Mouse (Mus musculus): ENCODE results near the gene Abcc10.

Abcc10 gene

GRCm38 (mm10) chr17:46327906-46328534, at the start of gene Abcc10:
TSS of gene Abcc10 (minus strand) at chr17:46328352.
- peak; percentile 94 for DNase-seq (ENCODE audit: low spot score)

DNA sequence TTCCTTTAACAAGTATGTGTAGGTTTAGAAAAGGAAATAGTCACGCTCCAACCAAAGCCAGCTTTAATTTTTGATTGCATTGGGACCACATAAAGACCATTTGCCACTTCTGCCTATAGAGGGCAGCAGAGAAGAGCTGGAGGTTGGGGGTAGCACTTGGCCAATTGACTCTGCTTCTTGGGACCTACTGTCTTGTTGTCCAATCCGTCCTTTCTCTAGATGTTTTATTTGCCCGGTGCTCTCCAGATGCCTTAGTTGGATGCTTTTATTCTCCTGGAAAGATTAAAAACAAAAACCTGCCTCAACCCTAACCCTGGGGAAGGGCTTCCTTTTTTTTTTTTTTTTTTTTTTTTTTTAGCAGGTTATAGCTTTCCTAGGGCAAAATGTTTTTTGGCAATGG, 43.6 kb upstream of the Abcc10 start:
- no peak for DNase-seq (ENCODE audit: low spot score)

DNA sequence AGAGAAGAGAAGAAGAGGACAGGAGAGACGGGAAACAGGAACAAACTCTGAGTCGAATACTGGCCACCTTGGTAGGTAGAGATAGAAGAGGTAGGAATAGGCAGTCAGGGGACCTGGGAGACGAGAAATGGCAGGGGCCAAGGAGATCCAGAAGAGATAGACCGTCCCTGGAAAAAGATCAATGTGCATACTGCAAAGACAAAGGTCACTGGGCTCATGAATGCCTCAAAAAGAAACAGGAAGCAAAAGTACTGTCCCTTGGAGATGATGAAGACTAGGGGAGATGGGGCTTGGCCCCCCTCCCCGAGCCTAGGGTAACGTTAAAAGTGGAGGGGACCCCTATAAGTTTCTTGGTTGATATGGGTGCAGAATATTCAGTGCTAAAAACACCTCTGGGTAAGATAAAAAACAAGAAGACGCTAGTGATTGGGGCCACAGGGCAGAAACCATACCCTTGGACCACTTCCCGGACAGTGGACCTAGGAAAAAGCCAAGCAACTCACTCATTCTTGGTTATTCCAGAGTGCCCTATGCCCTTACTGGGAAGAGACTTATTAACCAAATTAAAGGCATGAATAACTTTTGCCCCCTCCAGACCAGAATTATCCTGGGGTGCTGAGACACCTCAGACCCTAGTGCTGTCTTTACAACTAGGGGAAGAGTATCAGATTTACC, 23.0 kb upstream of the Abcc10 start:
- no peak for DNase-seq (ENCODE audit: low spot score)

DNA sequence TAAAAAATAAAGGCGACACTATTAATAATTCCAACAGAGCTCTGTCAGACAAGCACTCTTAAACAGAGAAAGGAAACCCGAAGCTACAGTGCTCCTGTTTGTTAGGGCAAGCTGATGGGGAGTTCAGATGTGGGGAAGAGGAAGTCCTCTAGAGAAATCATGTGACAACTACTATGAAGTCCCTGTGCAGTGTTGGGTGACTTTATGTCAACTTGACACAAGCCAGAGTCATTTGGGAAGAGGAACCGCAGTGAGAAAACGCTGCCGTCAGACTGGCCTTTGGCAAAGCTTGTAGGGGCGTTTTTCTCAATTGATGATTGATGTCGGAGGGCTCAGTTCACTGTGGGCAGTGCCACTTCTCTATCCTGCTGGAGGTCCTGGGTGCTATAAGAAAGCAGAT, 13.1 kb upstream of the Abcc10 start:
- DNase-seq (ENCODE audit: low spot score): no peak

DNA sequence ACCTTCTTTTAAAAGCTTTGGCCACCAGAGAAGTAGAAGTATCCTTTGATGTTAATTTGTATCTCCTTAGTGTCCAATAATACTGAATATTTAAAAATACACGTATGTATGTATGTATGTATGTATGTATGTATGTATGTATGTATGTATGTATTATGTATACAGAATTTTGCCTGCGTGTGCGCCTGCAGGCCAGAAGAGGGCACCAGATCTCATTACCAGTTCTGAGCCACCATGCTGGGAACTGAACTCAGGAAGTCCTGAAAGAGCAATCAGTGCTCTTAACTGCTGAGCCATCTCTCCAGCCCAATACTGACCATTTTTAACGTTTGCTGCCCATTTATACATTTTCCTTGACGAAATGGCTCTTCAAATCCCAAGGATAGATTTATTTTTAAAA, 8.3 kb upstream of the Abcc10 start:
- no peak for DNase-seq (ENCODE audit: low spot score)

DNA sequence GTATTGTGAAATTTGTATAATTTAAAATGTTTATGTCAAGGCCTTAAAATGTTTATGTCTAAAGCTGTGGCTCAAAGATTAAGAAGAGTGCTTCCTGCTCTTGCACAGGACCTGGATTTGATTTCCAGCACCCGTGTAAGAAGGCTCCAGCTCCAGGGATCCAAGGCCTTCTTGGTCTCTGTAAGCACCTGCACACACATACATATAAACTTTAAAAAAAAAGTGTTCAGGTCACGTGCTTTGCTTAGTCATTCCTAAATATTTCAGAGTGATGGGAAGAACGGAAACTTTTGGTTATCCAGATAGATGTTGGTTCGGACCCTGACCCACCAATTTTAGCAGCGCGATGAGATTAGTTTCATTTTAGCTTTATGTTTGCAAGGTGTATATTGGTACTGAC, 571 bp upstream of the Abcc10 start:
- no peak for DNase-seq (ENCODE audit: low spot score)

GRCm38 (mm10) chr17:46327413-46327905, 693 bp downstream of the Abcc10 start:
- no peak for DNase-seq (ENCODE audit: low spot score)

DNA sequence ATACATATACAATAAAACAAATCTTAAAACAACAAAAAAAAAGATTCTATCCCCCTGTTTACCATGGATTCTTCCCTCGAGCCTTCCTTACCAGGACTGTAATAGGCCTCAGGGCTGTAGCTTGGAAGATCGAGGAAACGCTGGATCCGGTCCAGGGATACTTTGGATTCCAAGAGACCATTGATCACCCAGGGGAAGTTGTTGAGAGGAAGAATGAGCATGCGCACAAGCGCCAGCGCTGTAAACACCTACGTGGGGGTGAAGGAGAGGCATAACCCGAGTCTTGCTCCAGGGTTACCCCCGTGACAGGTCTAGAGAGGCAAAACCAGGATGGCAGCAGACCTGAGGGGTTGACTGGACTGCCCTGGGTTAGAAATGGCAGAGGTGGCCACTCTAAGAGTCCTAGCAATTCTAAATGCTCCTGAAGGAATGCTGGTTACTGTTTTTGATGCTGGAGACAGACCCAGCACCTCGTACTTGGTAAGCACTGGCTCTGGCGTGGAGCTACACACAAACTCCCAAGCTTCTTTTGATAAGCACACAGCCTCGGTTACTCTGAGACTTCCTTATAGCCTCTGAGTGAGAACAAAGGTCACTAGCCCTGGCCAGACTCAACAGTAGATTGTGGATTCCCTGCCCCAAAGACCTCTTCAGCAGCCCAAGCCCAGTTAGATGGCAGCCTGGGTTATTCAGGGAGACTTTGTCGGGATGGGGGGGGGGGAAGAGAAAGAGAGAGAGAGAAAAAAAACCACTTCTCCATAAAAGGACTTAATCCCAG, 5.9 kb downstream of the Abcc10 start:
- DNase-seq (ENCODE audit: low spot score): no peak

DNA sequence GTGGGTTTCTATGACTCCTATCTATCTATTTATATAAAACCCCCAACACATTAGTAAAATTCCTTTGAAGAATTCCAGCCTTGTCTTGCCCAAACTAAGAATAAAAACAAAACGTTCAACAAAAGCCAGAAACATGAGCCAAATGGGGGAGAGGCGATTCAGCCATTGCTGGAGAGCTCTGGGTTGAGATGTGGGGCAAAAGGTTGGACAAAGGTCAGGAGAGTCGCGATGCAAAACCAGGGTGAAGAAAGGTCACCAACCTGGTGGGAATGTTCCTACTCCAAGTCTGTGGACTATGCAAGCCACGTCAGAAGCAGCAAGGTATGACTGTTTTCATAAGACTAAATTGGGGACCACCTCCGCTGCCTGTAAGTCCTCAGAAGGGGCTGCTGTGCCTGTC, 7.7 kb downstream of the Abcc10 start:
- no peak for DNase-seq (ENCODE audit: low spot score)

- no peak for DNase-seq (ENCODE audit: low spot score)
Observed at GRCm38 (mm10) chr17:46315813-46316212, 12.3 kb downstream of the Abcc10 start.

GRCm38 (mm10) chr17:46313135-46313715, 14.9 kb downstream of the Abcc10 start:
- no peak for DNase-seq (ENCODE audit: low spot score)

DNA sequence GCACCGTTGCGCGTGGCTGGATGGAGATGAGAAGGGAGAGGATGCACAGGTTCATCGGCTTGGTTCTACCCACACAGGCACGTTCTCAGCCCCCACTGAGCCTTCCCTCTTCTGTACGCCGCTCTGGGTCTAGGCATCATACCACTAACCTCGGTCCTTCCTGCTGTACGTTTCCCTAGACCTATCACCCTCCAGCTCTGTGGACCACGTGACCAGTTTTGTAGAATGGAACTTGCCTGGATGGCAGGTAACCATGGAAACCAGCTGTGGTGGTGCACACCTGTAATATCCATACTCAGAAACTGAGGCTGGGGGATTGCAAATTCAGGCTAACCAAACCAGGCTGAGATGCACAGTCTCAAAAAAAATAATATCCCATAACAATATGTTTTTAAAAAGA, 17.6 kb downstream of the Abcc10 start:
- DNase-seq (ENCODE audit: low spot score): no peak

- DNase-seq (ENCODE audit: low spot score): no peak
Observed at GRCm38 (mm10) chr17:46309835-46310234, 18.3 kb downstream of the Abcc10 start.

- no peak for DNase-seq (ENCODE audit: low spot score)
Observed at GRCm38 (mm10) chr17:46306956-46307355, 21.2 kb downstream of the Abcc10 start.

DNA sequence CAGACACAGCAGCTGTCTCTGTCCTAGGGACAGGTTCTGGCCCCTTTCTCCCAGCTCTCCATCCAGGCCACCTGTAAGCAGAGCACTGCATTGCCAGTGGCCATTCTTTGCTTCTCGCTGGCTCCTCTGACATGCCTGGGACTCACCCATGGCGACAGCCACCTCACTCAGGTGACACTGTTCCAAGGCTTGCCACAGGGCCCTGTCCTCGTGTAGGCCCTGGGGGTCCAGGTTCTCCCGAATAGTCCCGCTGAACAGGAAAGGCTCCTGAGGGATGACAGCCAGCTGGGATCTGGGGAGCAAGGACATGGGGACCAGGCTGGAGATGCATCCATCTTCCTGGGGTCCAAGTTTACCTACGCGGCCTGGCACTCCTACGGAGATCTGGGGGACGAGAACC, 24.0 kb downstream of the Abcc10 start:
- no peak for DNase-seq (ENCODE audit: low spot score)

- DNase-seq (ENCODE audit: low spot score): no peak
Observed at GRCm38 (mm10) chr17:46301892-46302291, 26.3 kb downstream of the Abcc10 start.

GRCm38 (mm10) chr17:46298220-46298913, 29.8 kb downstream of the Abcc10 start:
- DNase-seq (ENCODE audit: low spot score): peak; percentile 83

GRCm38 (mm10) chr17:46297364-46298219, 30.6 kb downstream of the Abcc10 start, which contains the start of gene Dlk2:
TSS of gene Dlk2 (plus strand) at chr17:46297421.
- no peak for DNase-seq (ENCODE audit: low spot score)

GRCm38 (mm10) chr17:46297028-46297363, 31.2 kb downstream of the Abcc10 start:
- no peak for DNase-seq (ENCODE audit: low spot score)

- DNase-seq (ENCODE audit: low spot score): no peak
Observed at GRCm38 (mm10) chr17:46296601-46297000, 31.6 kb downstream of the Abcc10 start.

DNA sequence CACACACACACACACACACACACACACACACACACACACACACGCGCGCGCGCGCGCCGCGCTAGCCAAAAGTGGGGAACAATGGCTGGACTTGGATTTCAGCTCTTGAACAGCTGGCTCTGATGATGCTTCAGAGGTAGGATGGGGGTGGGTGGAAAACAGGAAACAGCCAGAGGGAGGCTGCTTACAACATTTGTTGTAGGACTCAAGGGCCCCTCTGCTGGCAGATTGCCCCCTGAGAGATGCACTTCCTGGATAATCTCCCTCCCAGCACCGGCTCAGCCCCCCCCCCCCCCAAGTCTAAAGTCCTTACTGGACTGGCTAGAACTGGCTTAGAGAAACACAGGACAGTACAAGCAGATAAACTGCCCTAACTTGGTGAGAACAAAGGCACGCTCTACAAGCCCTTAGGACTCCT, 40.5 kb downstream of the Abcc10 start:
- DNase-seq (ENCODE audit: low spot score): no peak

Data from ovary, postnatal 36 days (tissue).